Mouse (Mus musculus) gastrocnemius, postnatal 36 days (tissue): ENCODE measurements around the gene E2f2. TPM values are rescaled to one million over a fixed set of nuclear protein-coding genes. Genes with fewer than 3 reads are reported as not detected.

Source experiments
- DNase-seq, 2 experiments: peaks; one replicate each; pipeline ENCODE4 v3.0.0; 2022
- intact Hi-C: fragments of 180-260 bp; cut with DNase I; formaldehyde crosslinking; loops from one replicate; pipeline ENCODE4 v1.15.1; 2025
- total RNA-seq, 2 experiments: library from RNA; stranded (reverse); gene quantifications; 2 replicates each; pipeline ENCODE4 v1.2.3; 2021

E2f2 gene
- total RNA-seq, 2 experiments from 2014 or later: 1.3 to 1.9 TPM

- DNase-seq: no peak
- intact Hi-C loops: no loop called here
Measured at GRCm38 (mm10) chr4:136198846-136199245, 26.7 kb downstream of the E2f2 start.

GRCm38 (mm10) chr4:136199562-136200292 lies 27.5 kb downstream of the E2f2 start:
- DNase-seq: no peak
- intact Hi-C loops: loop anchor here (1.0 to 5.0 kb wide), 2 partner anchors 36 to 123 kb away; no protein-coding TSS in a partner anchor

- intact Hi-C loops: loop anchor here (5.0 kb wide), 1 partner anchor 120 kb away; no protein-coding TSS in a partner anchor
- peak in 1 of 2 experiments; percentile 77 for DNase-seq
Measured at GRCm38 (mm10) chr4:136202509-136202908, 30.3 kb downstream of the E2f2 start.

GRCm38 (mm10) chr4:136204775-136205174 lies 32.6 kb downstream of the E2f2 start:
- DNase-seq: no peak
- intact Hi-C loops: loop anchor here (5.0 kb wide), 1 partner anchor 118 kb away; no protein-coding TSS in a partner anchor

GRCm38 (mm10) chr4:136206033-136206893 lies 34.1 kb downstream of the E2f2 start, which contains the start of gene Asap3:
Gene Asap3 (plus strand): TSS chr4:136206365.
- intact Hi-C loops: loop anchor here (1.0 kb wide), 1 partner anchor 33 kb away; no protein-coding TSS in a partner anchor
- DNase-seq: peak; percentile 94 to 98

GRCm38 (mm10) chr4:136206943-136207342 lies 34.7 kb downstream of the E2f2 start:
- intact Hi-C loops: loop anchor here (1.0 kb wide), 1 partner anchor 32 kb away; no protein-coding TSS in a partner anchor

GRCm38 (mm10) chr4:136210931-136211330 lies 38.7 kb downstream of the E2f2 start:
- no peak for DNase-seq
- intact Hi-C loops: no loop called here

More at GRCm38 (mm10) chr4:136206943-136207342, 34.7 kb downstream of the E2f2 start:
- DNase-seq: no peak

- DNase-seq: no peak
- intact Hi-C loops: no loop called here
Measured at GRCm38 (mm10) chr4:136213629-136214028, 41.4 kb downstream of the E2f2 start.

GRCm38 (mm10) chr4:136214828-136215227 lies 42.6 kb downstream of the E2f2 start:
- DNase-seq: no peak
- intact Hi-C loops: no loop called here

- intact Hi-C loops: no loop called here
- no peak for DNase-seq
Measured at GRCm38 (mm10) chr4:136215576-136215975, 43.4 kb downstream of the E2f2 start.

GRCm38 (mm10) chr4:136217063-136217462 lies 44.9 kb downstream of the E2f2 start:
- no peak for DNase-seq
- intact Hi-C loops: no loop called here

GRCm38 (mm10) chr4:136218595-136219214 lies 46.5 kb downstream of the E2f2 start:
- intact Hi-C loops: no loop called here
- peak; percentile 86 to 92 for DNase-seq

GRCm38 (mm10) chr4:136220133-136220775 lies 48.1 kb downstream of the E2f2 start:
- no peak for DNase-seq
- intact Hi-C loops: no loop called here

- no peak for DNase-seq
- intact Hi-C loops: no loop called here
Measured at GRCm38 (mm10) chr4:136223549-136224239, 51.5 kb downstream of the E2f2 start.

- intact Hi-C loops: no loop called here
- no peak for DNase-seq
Measured at GRCm38 (mm10) chr4:136224240-136224559, 52.0 kb downstream of the E2f2 start.

GRCm38 (mm10) chr4:136224677-136225460 lies 52.7 kb downstream of the E2f2 start:
- intact Hi-C loops: no loop called here
- DNase-seq: no peak

GRCm38 (mm10) chr4:136227408-136227807 lies 55.2 kb downstream of the E2f2 start:
- no peak for DNase-seq
- intact Hi-C loops: no loop called here

GRCm38 (mm10) chr4:136228640-136229039 lies 56.4 kb downstream of the E2f2 start:
- DNase-seq: no peak
- intact Hi-C loops: no loop called here

- DNase-seq: no peak
- intact Hi-C loops: loop anchor here (1.0 kb wide), 1 partner anchor 32 kb away; the partner anchor contains the start of gene Asap3
Measured at GRCm38 (mm10) chr4:136238669-136239068, 66.5 kb downstream of the E2f2 start.
